Mouse (Mus musculus) spleen, adult 2 months (tissue): ENCODE results near the gene Pafah1b2.

ENCODE experiments used
- CTCF ChIP-seq: fragments of 200-500 bp; IDR thresholded peaks from 2 replicates; pipeline ENCODE4 v1.5.1; 2011; ENCODE audit warnings: mild to moderate bottlenecking, inconsistent platforms; ENCODE audit not compliant: insufficient read depth, insufficient read length, insufficient replicate concordance; ENCODE audit errors: extremely low read depth
- POLR2A ChIP-seq: fragments of 200-500 bp; IDR thresholded peaks from 2 replicates; pipeline ENCODE4 v1.6.1; 2011; ENCODE audit warnings: low read depth, low read length, inconsistent platforms

DNA sequence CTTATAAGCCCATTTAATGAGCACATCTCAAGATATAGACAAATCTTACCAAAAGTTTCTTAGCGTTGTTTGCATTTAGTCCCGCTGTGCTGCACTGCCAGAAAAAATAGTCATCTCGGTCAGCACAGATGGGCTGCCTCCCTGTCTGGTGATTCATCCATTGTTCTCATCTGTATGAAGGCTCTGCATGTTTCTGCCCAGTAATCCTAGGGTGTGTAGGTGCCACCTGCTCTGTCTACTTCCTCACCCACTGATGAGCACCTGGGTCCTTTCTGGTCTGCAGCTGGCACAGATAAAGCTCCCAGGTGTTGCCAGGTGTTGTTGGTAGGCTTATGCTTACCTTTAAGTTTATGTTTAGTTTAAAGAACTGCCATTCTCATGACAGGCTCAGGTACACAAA lies 29.9 kb upstream of the Pafah1b2 start:
- TF ChIP-seq CTCF (no peak), POLR2A (no peak)
